Mouse (Mus musculus) heart, embryonic 15.5 days (tissue): Measurements from ENCODE around the gene Myt1. TPM values are rescaled to one million over a fixed set of nuclear protein-coding genes. Genes with fewer than 3 reads are reported as not detected.
"Not testable (repeated sequence)": the region's sequence is repeated elsewhere in the genome, so short reads cannot be mapped to it uniquely, and the experiment has no call there.

Experiments
- ATAC-seq: fragments of 200-750 bp; cut with Nextera tagmentation; replicated peaks from 2 replicates; pipeline ENCODE4 v1.8.0; 2017; ENCODE audit warnings: low read depth, moderate TSS enrichment; ENCODE audit not compliant: insufficient number of reproducible peaks, insufficient read depth, low FRiP score
- H3K27ac ChIP-seq: fragments of 300-500 bp; sonication (generic); 2 replicates; pipeline ENCODE4 v1.5.1; 2015; ENCODE audit warnings: mild to moderate bottlenecking, inconsistent platforms
- H3K27me3 ChIP-seq: fragments of 300-500 bp; sonication (generic); 2 replicates; pipeline ENCODE4 v1.6.1; 2015; ENCODE audit warnings: inconsistent platforms
- H3K36me3 ChIP-seq: fragments of 300-500 bp; sonication (generic); 2 replicates; pipeline ENCODE4 v1.6.1; 2015; ENCODE audit warnings: mild to moderate bottlenecking, inconsistent platforms
- H3K4me1 ChIP-seq: fragments of 300-500 bp; sonication (generic); replicated peaks from 2 replicates; pipeline ENCODE4 v1.6.1; 2015; ENCODE audit warnings: inconsistent platforms
- H3K4me2 ChIP-seq: fragments of 300-500 bp; sonication (generic); 2 replicates; pipeline ENCODE4 v1.6.1; 2015; ENCODE audit warnings: inconsistent platforms, mild to moderate bottlenecking, moderate library complexity
- H3K4me3 ChIP-seq: fragments of 300-500 bp; sonication (generic); 2 replicates; pipeline ENCODE4 v1.5.1; 2015; ENCODE audit warnings: mild to moderate bottlenecking, inconsistent platforms
- H3K9ac ChIP-seq: fragments of 300-500 bp; sonication (generic); 2 replicates; pipeline ENCODE4 v1.6.1; 2015; ENCODE audit warnings: mild to moderate bottlenecking, inconsistent platforms
- H3K9me3 ChIP-seq: fragments of 300-500 bp; sonication (generic); replicated peaks from 2 replicates; pipeline ENCODE4 v1.6.1; 2016; ENCODE audit warnings: inconsistent platforms
- WGBS: fragments of 180-500 bp; shearing (Covaris S2); methylation state at CpG from one replicate; pipeline ENCODE4 v1.1.7; 2015; ENCODE audit warnings: mixed read lengths; 5-methylcytosine and 5-hydroxymethylcytosine counted together
- polyA plus RNA-seq: library from polyadenylated mRNA; unstranded; fragments of >200 nt; fragmentation: Nextera tagmentation; extraction: Ambion mirVana; gene quantifications from 2 replicates; pipeline ENCODE4 v1.2.1, GENCODE M21; 2015

Gene Myt1
- polyA plus RNA-seq, 1 experiment from 2014 or later: 0.06 TPM

DNA sequence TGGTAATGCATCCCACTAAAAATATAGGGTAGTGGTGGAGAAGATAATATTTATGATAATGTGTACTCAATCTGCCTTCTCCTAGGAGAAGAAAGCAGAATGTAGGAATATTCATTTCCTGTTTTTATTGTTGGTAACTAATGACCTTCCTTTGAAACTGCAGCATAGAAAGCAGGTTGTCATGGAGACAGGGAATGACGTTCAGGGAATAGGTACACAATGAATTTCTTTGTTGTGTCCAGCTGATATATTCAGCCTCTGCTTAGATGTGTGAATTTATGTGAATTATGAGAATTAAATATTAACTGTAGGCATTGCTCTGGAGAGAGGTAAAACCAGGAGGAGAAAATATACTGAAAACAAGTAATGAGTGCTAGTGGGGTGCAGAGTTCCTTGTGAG is 18.3 kb downstream of the Myt1 start:
- Histone ChIP-seq H3K27ac (no peak overlapping the region), H3K36me3 (no peaks in the 10 kb centered on the region), H3K4me3 (no peak overlapping the region), H3K27me3 (no peaks in the 10 kb centered on the region), H3K9ac (no peak overlapping the region), H3K4me2 (no peak overlapping the region), H3K9me3 (no peaks in the 10 kb centered on the region), H3K4me1 (no peaks in the 10 kb centered on the region)
- 26% methylated on average over 1 of the region's 1 CpGs for WGBS
- no peak for ATAC-seq

DNA sequence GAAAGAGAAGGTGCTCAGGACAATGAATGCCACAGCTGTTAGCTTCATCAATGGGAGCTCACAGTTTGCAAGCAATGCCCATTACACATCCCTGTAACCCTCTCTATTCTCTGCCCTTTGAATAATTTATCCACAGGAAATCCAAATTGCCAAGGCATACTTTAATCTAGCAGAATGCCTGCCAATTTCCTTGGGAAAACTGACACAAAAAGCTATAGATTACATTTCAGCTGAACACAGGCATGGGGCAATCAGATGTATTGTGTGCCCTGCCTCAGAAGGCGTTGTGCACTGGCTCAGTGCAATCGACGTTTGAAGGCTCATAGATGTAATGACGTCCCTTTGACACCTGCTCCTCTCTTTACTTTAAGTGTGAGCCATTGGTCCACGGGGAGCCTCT is 24.7 kb downstream of the Myt1 start:
- Histone ChIP-seq H3K9ac (no peak overlapping the region), H3K4me3 (no peak overlapping the region), H3K27ac (no peak overlapping the region), H3K4me2 (no peak overlapping the region), H3K27me3 (no peaks in the 10 kb centered on the region), H3K36me3 (no peaks in the 10 kb centered on the region), H3K4me1 (no peaks in the 10 kb centered on the region), H3K9me3 (no peaks in the 10 kb centered on the region)
- 73% methylated on average over 5 of the region's 5 CpGs for WGBS
- no peak for ATAC-seq

DNA sequence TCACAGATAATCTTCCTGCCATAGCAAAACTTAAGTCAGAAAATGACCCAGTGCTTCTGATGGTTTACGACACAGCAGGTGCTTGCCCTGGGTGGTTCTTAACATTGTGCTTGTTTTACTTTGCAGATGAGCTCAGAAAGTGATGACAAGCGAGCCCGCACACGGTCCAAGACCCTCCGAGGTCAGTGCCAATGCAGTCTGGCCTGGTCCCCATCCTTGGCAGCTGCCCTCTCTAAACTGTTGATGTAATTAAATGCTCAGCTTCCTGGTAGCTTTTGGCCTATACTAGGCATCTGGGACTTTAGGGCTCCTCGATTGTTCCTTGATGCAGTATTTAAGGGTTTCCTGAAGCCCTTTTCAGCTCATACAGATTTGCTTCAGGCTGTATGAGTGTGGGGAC is 26.3 kb downstream of the Myt1 start:
- Histone ChIP-seq H3K27me3 (no peaks in the 10 kb centered on the region), H3K9me3 (no peaks in the 10 kb centered on the region), H3K4me3 (no peak overlapping the region), H3K36me3 (no peaks in the 10 kb centered on the region), H3K4me1 (no peaks in the 10 kb centered on the region), H3K9ac (no peak overlapping the region), H3K4me2 (no peak overlapping the region), H3K27ac (no peak overlapping the region)
- no peak for ATAC-seq
- 64% methylated on average over 6 of the region's 6 CpGs for WGBS

DNA sequence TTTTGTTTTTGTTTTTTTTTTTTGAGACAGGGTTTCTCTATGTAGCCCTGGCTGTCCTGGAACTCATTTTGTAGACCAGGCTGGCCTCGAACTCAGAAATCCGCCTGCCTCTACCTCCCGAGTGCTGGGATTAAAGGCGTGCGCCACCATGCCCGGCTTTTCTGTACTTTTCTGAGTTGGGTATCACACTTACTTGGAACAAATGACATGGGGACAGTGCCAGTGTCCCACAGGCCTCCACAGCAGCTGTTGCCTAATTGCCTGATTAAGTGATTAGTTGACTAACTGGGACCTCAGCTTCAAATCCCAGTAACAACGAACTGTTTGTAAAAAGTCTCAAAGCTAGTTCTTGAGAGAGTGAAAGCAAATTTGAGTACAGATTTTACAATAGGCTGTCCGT is 30.1 kb downstream of the Myt1 start:
- WGBS: 78% methylated on average over 8 of the region's 8 CpGs
- not testable (repeated sequence) for H3K4me3 ChIP-seq, H3K4me2 ChIP-seq, H3K9me3 ChIP-seq, H3K36me3 ChIP-seq, H3K4me1 ChIP-seq, H3K27ac ChIP-seq, ATAC-seq, H3K27me3 ChIP-seq, H3K9ac ChIP-seq

DNA sequence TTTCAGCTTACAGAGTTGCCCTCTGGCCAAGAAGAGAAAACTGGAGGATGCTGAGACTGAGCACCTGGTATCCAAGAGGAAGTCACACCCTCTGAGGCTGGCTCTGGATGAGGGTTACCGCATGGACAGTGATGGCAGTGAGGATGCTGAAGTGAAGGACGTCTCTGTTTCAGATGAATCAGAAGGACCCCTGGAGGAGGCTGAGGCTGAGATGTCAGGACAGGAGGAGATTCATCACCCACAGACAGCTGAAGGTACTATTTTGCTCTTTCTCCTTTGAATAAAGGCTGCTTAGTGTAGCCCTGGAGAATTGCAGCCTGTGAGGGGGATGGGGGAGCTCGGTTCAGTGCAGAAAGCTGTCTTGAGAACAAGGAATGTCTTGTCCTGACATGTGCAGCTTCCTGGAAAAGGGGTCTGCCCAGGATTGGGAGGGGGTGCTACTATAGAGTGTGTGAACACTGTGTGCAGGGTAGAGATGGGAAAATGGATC is 32.6 kb downstream of the Myt1 start:
- Histone ChIP-seq H3K36me3 (no peaks in the 10 kb centered on the region), H3K27ac (no peak overlapping the region), H3K9me3 (no peaks in the 10 kb centered on the region), H3K4me2 (no peak overlapping the region), H3K4me3 (no peak overlapping the region), H3K4me1 (no peaks in the 10 kb centered on the region), H3K27me3 (no peaks in the 10 kb centered on the region), H3K9ac (no peak overlapping the region)
- WGBS: 50% methylated on average over 3 of the region's 3 CpGs
- ATAC-seq: no peak

DNA sequence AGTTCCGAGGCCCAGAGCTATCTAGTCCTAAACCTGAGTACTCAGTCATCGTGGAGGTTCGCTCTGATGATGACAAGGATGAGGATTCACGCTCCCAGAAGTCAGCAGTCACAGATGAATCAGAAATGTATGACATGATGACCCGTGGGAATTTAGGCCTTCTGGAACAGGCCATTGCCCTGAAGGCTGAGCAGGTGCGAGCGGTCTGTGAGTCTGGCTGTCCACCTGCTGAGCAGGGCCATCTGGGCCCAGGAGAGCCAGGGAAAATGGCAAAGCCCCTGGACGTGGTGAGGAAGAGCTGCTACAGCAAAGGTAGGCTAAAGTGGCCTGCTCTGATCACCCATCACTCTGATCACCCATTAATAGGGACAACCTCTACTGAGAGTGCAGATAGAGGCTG is 34.5 kb downstream of the Myt1 start:
- no peak overlapping the region for H3K4me3 ChIP-seq
- H3K9me3 ChIP-seq: no peaks in the 10 kb centered on the region
- no peak for ATAC-seq
- WGBS: 69% methylated on average over 8 of the region's 8 CpGs
- no peak overlapping the region for H3K27ac ChIP-seq
- H3K36me3 ChIP-seq: no peaks in the 10 kb centered on the region
- no peak overlapping the region for H3K4me2 ChIP-seq
- no peak overlapping the region for H3K9ac ChIP-seq
- no peaks in the 10 kb centered on the region for H3K27me3 ChIP-seq
- H3K4me1 ChIP-seq: no peaks in the 10 kb centered on the region

- Histone ChIP-seq H3K4me1 (no peaks in the 10 kb centered on the region), H3K27ac (no peak overlapping the region), H3K27me3 (0 out of 2 replicates have a peak, but pooled peaks cover 2% of the 10 kb centered on the region), H3K4me3 (no peak overlapping the region), H3K9me3 (no peaks in the 10 kb centered on the region), H3K36me3 (no peaks in the 10 kb centered on the region), H3K4me2 (no peak overlapping the region), H3K9ac (no peak overlapping the region)
- ATAC-seq: no peak
- 52% methylated on average over 2 of the region's 2 CpGs for WGBS
These were observed 66.0 kb downstream of the Myt1 start for GRCm38 (mm10) chr2:181829032-181829650.

GRCm38 (mm10) chr2:181832745-181833144 is 69.6 kb downstream of the Myt1 start:
- 0 out of 2 replicates have a peak, but pooled peaks cover 2% of the 10 kb centered on the region for H3K27me3 ChIP-seq
- no peaks in the 10 kb centered on the region for H3K36me3 ChIP-seq
- no peak overlapping the region for H3K4me3 ChIP-seq
- H3K4me1 ChIP-seq: peaks cover 2% of the 10 kb centered on the region; the same call in 1 of the 2 replicates
- H3K9ac ChIP-seq: no peak overlapping the region
- WGBS: 58% methylated on average over 2 of the region's 2 CpGs
- no peak for ATAC-seq
- no peak overlapping the region for H3K27ac ChIP-seq
- no peak overlapping the region for H3K4me2 ChIP-seq
- no peaks in the 10 kb centered on the region for H3K9me3 ChIP-seq

DNA sequence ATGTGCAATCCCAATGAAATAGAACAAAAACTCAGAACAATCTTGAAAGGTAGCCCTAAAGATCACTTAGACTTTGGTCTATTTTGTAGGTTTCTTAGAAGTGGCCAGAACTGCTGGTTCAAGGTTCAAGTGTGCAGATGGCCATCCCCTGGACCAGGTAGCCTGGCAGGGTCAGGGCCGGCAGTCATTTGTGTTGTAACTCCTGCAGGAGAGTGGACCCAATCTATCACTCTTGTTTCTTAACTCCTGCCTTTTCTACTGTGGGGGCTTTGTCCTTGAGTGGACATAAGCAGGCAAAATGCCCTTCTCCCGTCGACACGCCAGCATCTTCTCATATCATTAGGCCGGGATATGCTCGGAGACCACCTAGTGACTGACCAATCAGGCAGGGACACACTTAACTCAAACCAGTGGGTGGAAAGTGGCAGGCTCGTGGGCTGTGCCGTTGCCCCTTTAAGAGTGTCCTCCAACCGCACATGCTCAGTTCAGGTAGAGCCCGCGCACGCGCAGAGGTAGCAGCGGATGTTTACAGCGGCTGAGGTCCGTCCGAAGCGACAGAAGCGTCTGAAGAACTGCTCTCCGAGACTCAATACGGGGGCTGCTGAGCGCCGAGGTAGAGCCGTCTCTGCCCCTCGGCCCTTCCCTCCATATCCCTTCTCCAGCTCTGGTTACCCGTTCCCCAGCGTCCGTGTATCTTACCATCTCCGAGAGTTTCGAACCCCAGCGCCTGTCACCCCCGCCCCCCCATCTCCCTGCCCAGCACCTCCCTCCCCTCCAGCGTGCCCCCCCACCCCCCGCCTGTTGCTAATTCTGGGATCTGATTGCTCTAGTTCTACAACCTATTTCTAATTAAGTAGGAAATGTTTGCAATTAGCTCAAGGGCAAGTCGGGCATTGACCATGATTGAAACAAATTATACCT is 74.5 kb downstream of the Myt1 start, which contains the start of gene Pcmtd2:
Gene Pcmtd2, plus strand, starts transcription at position 483 of the 921 bp plus-strand sequence.
- Histone ChIP-seq H3K4me2 (peak within 1 kb of the TSS; percentile 70), H3K4me3 (peak within 1 kb of the TSS; percentile 75), H3K27me3 (no peaks in the 10 kb centered on the region), H3K4me1 (peaks cover 10% of the 10 kb centered on the region), H3K27ac (peak within 1 kb of the TSS; percentile 89), H3K9me3 (no peaks in the 10 kb centered on the region), H3K9ac (peak within 1 kb of the TSS; percentile 78), H3K36me3 (peaks cover 6% of the 10 kb centered on the region; the same call in 1 of the 2 replicates)
- WGBS: under 1% methylated on average over 35 of the region's 35 CpGs
- ATAC-seq: peak; percentile 98

DNA sequence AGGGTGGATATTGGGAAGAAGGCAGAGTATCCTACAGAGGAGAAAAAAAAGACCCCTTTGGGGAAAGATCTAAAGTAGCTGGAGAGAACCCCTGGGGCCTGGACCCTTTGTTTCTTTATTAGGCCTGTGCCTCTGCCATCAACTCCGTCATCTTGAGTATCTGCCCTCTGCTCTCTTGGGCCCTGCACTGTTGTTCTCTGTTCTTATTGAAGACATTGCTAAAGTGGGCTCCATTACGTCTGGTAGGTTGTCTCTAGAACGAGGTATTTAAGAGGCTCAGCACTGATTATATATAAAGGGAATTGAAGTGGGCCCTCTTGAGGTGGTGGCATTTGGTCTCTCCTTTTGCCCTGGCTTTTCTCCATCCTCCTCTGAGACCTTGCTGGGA is 75.2 kb downstream of the Myt1 start:
- Histone ChIP-seq H3K36me3 (peaks cover 6% of the 10 kb centered on the region; the same call in 1 of the 2 replicates), H3K4me2 (peak overlapping the region; percentile 70), H3K4me3 (peak overlapping the region; percentile 75), H3K27me3 (no peaks in the 10 kb centered on the region), H3K4me1 (peaks cover 10% of the 10 kb centered on the region), H3K27ac (peak overlapping the region; percentile 89), H3K9me3 (no peaks in the 10 kb centered on the region), H3K9ac (peak overlapping the region; percentile 78)
- ATAC-seq: no peak
- 2% methylated on average over 3 of the region's 3 CpGs for WGBS

DNA sequence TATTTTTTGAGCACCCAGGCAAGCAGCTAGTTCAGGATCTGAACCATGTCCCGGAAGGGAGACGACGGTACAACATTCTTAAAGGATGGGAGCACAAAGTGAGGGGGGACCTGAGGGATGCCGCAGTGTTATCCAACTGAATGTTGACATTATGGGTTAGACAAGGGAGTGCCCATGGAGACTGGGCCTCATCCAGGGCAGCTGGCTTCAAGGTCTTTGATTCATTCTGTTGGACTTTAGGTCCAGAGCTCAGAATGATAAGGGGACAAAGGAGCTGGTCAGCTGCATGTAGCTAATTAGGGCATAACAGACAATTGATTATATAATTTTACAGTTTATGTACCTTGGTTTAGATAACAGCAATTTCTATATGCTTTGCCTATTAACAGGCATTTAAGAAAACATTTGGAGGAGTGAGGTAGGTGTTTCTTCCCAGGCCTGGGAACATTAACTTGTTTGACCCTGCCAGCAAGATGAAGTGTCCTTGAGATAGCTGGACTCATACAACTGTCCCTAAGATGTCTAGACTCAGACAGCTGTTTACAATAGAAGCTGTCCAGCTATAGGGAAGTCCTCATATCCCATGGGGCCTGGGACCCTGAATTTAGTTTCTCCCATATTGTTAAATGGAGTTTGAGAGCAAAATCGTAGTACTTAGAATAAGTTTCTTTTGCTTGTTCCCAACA is 82.7 kb downstream of the Myt1 start:
- 82% methylated on average over 5 of the region's 5 CpGs for WGBS
- Histone ChIP-seq H3K27ac (no peak overlapping the region), H3K4me2 (no peak overlapping the region), H3K9me3 (no peaks in the 10 kb centered on the region), H3K4me3 (no peak overlapping the region), H3K4me1 (no peaks in the 10 kb centered on the region), H3K36me3 (peaks cover 47% of the 10 kb centered on the region; the same call in 1 of the 2 replicates), H3K9ac (no peak overlapping the region), H3K27me3 (no peaks in the 10 kb centered on the region)
- ATAC-seq: no peak
